ENCODE assay signal across 8 mouse cellular contexts in genomic region chr11:87426450-87427250, GRCm38 (mm10). TPM values are rescaled to one million over a fixed set of nuclear protein-coding genes. Genes with fewer than 3 reads are reported as not detected.
DNase-seq lines count a peak whose midpoint lies in the region; ATAC-seq lines count a peak whose summit lies in the region.
"Not testable (repeated sequence)": the region's sequence is repeated elsewhere in the genome, so short reads cannot be mapped to it uniquely, and the experiment has no call there.

No protein-coding gene starts in this region.

- H3K27ac ChIP-seq in embryonic facial prominence, embryonic 14.5 days (replicated peaks; ENCODE audit: low read depth, low read length) = peak overlapping the region; percentile 82
- peak overlapping the region; percentile 82 for H3K27ac ChIP-seq in limb, embryonic 12.5 days
- H3K27ac ChIP-seq in midbrain, embryonic 14.5 days (replicated peaks; ENCODE audit: low read depth, low read length) = peak overlapping the region; percentile 79

- peak overlapping the region; percentile 58 for H3K4me2 ChIP-seq in embryonic facial prominence, embryonic 14.5 days (ENCODE audit: low read depth, low read length)
- peak overlapping the region; percentile 57 for H3K4me2 ChIP-seq in limb, embryonic 12.5 days
- peak overlapping the region; percentile 41 for H3K4me2 ChIP-seq in midbrain, embryonic 14.5 days (ENCODE audit: low read length)

- H3K9me3 ChIP-seq in embryonic facial prominence, embryonic 14.5 days (ENCODE audit: control insufficient read depth, low read length); limb, embryonic 12.5 days; midbrain, embryonic 14.5 days (ENCODE audit: control insufficient read depth, low read length): not testable (repeated sequence)

- WGBS in embryonic facial prominence, embryonic 14.5 days = under 1% methylated on average over 22 of the region's 24 CpGs
- WGBS in limb, embryonic 12.5 days = under 1% methylated on average over 24 of the region's 24 CpGs
- under 1% methylated on average over 24 of the region's 24 CpGs for WGBS in midbrain, embryonic 14.5 days

- H3K4me3 ChIP-seq in embryonic facial prominence, embryonic 14.5 days (ENCODE audit: low read depth, low read length) = peak overlapping the region; percentile 38
- peak overlapping the region; percentile 36 for H3K4me3 ChIP-seq in limb, embryonic 12.5 days (replicated peaks)
- peak overlapping the region; percentile 16 for H3K4me3 ChIP-seq in midbrain, embryonic 14.5 days (replicated peaks; ENCODE audit: low read depth, low read length)

- DNase-seq in 3T3-L1 (ENCODE audit: low read depth, low spot score) = peak; percentile 94
- peak; percentile 20 to 59 for DNase-seq in adrenal gland, postnatal 4 days (ENCODE audit: low spot score in 2 of 2)
- DNase-seq in embryonic facial prominence, embryonic 14.5 days (ENCODE audit: low spot score) = peak; percentile 96
- peak; percentile 86 for DNase-seq in heart, adult 8-10 months (ENCODE audit: low spot score)
- peak; percentile 88 to 91 for DNase-seq in kidney, adult 8-10 months
- peak; percentile 94 for DNase-seq in midbrain, embryonic 14.5 days
- DNase-seq in spleen, adult 12 weeks (ENCODE audit: low spot score) = peak; percentile 67

- peak overlapping the region; percentile 51 for H3K9ac ChIP-seq in embryonic facial prominence, embryonic 14.5 days (ENCODE audit: low read depth, low read length)
- H3K9ac ChIP-seq in limb, embryonic 12.5 days (replicated peaks); midbrain, embryonic 14.5 days (replicated peaks; ENCODE audit: low read length): not testable (repeated sequence)

- not testable (repeated sequence) for H3K36me3 ChIP-seq in embryonic facial prominence, embryonic 14.5 days (ENCODE audit: control insufficient read depth, insufficient read depth, low read length); limb, embryonic 12.5 days; midbrain, embryonic 14.5 days (ENCODE audit: control insufficient read depth, insufficient read depth, low read length)

- H3K4me1 ChIP-seq in embryonic facial prominence, embryonic 14.5 days (ENCODE audit: control insufficient read depth, insufficient read depth, low read length); limb, embryonic 12.5 days (replicated peaks); midbrain, embryonic 14.5 days (ENCODE audit: control insufficient read depth, insufficient read depth, low read length): not testable (repeated sequence)

- ATAC-seq in embryonic facial prominence, embryonic 14.5 days (ENCODE audit: low read depth) = peak; percentile 90
- ATAC-seq in limb, embryonic 12.5 days (ENCODE audit: insufficient number of reproducible peaks, insufficient read depth, low FRiP score, low TSS enrichment, low read depth) = peak; percentile 96
- peak; percentile 91 for ATAC-seq in midbrain, embryonic 14.5 days (ENCODE audit: low FRiP score, low TSS enrichment)

- H3K27me3 ChIP-seq in embryonic facial prominence, embryonic 14.5 days (replicated peaks; ENCODE audit: control insufficient read depth, insufficient read depth, low read length); limb, embryonic 12.5 days; midbrain, embryonic 14.5 days (ENCODE audit: control insufficient read depth, insufficient read depth, low read length): not testable (repeated sequence)

RNA-seq across cellular contexts. Expression of gene Tex14, which starts 21.8 kb away (rescaled TPM):
- total RNA-seq in adrenal gland, postnatal 4 days (2021) = 1 to 10 TPM in 1 of 2 experiments, under 1 TPM in 1; 0.34 to 1.0 TPM
- 4.8 and 5.6 TPM in 2 replicates for polyA plus RNA-seq in embryonic facial prominence, embryonic 14.5 days (2014; fragmentation: Nextera tagmentation; extraction: Ambion mirVana)
- under 1 TPM in 3 of 4 experiments, not detected in 1; 0.16 to 0.29 (median 0.19) TPM for total RNA-seq in heart, adult 8-10 months (2022)
- polyA plus RNA-seq in limb, embryonic 12.5 days (2016; fragmentation: Nextera tagmentation; extraction: Ambion mirVana) = 0.47 and 0.81 TPM in 2 replicates
- 0.86 and 0.92 TPM in 2 replicates for polyA plus RNA-seq in midbrain, embryonic 14.5 days (2014; fragmentation: Nextera tagmentation; extraction: Ambion mirVana)

RNA-seq across cellular contexts. Expression of gene Rad51c, which starts 21.9 kb away (rescaled TPM):
- 1 to 10 TPM; 3.2 to 6.1 TPM for total RNA-seq in adrenal gland, postnatal 4 days (2021)
- polyA plus RNA-seq in embryonic facial prominence, embryonic 14.5 days (2014; fragmentation: Nextera tagmentation; extraction: Ambion mirVana) = 5.2 and 7.2 TPM in 2 replicates
- 1 to 10 TPM in 2 of 4 experiments, under 1 TPM in 2; 0.72 to 2.0 (median 1.2) TPM for total RNA-seq in heart, adult 8-10 months (2022)
- polyA plus RNA-seq in limb, embryonic 12.5 days (2016; fragmentation: Nextera tagmentation; extraction: Ambion mirVana) = 11.8 and 12.3 TPM in 2 replicates
- 3.3 and 5.6 TPM in 2 replicates for polyA plus RNA-seq in midbrain, embryonic 14.5 days (2014; fragmentation: Nextera tagmentation; extraction: Ambion mirVana)

Comparison
In these comparisons a context has a peak if more than half of its experiments do, and no peak if none do; other contexts are left out.
1. Peak in every context shown above with its lines: DNase-seq, ATAC-seq, H3K4me3 ChIP-seq and H3K27ac ChIP-seq.
2. DNase-seq: peak in every context shown above with its lines; median percentile 96 in embryonic facial prominence, embryonic 14.5 days; 94 in 3T3-L1; 94 in midbrain, embryonic 14.5 days; 90 in kidney, adult 8-10 months; 86 in heart, adult 8-10 months; 67 in spleen, adult 12 weeks; 40 in adrenal gland, postnatal 4 days.